Mouse (Mus musculus): ENCODE results near the gene Il12rb1.

DNA sequence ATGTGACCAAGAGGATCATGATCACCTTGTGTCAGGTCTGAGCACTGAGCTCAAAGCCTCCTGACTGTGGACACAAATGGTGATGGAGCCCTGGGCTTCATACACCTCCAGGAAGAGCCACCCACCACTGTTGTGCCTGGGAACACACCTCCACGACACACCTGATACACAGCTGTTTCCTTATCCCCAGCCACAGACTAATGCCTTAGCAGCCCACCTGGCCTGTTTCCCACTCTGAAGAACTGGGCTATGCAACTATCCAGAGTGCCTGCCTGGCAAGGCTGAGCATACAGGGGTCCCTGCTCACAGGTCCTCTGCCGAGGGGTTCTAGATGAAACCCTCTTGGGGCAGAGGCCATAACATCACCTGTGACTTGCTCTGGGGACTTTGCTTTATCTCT, 14.0 kb upstream of the Il12rb1 start:
- no peak for TF ChIP-seq CTCF (IDR thresholded peaks at IDR 0.05; ENCODE audit: low read depth, low read length)
- no peak for TF ChIP-seq POLR2A (IDR thresholded peaks at IDR 0.05; ENCODE audit: borderline replicate concordance, low read depth, low read length)
